Mouse (Mus musculus): ENCODE results near the gene Plpp7. TPM values are rescaled to one million over a fixed set of nuclear protein-coding genes. Genes with fewer than 3 reads are reported as not detected.

Gene Plpp7
- total RNA-seq, 2 experiments from 2014 or later = 26.1 to 30.9 TPM

- intact Hi-C loops (cut with DNase I) = no loop called here
- DNase-seq = no peak
These were observed 59.7 kb downstream of the Plpp7 start for GRCm38 (mm10) chr2:32154998-32155541.

- intact Hi-C loops (cut with DNase I) = no loop called here
- no peak for DNase-seq
These were observed 60.3 kb downstream of the Plpp7 start for GRCm38 (mm10) chr2:32155614-32156013.

GRCm38 (mm10) chr2:32156645-32157044 lies 61.3 kb downstream of the Plpp7 start:
- no peak for DNase-seq
- intact Hi-C loops (cut with DNase I) = no loop called here

GRCm38 (mm10) chr2:32157328-32157727 lies 62.0 kb downstream of the Plpp7 start:
- intact Hi-C loops (cut with DNase I) = no loop called here
- DNase-seq = no peak

GRCm38 (mm10) chr2:32158616-32159239 lies 63.4 kb downstream of the Plpp7 start:
- intact Hi-C loops (cut with DNase I) = no loop called here

More at GRCm38 (mm10) chr2:32158616-32159239, 63.4 kb downstream of the Plpp7 start:
- DNase-seq = no peak

Small RNAs within 50 kb of the gene (microRNA-seq; reads per million reads assigned to microRNA genes)
- gene Mir7674 = 1.3 to 2.9 reads per million in 2 experiments

Other genes starting within 250 kb of the Plpp7 start
- gene Fibcd1, start 249.5 kb upstream of the Plpp7 start, total RNA-seq (2021) = under 1 TPM in 1 of 2 experiments, not detected in 1; 0.05 TPM
- gene Lamc3, start 208.2 kb upstream of the Plpp7 start, total RNA-seq (2021) = 1 to 10 TPM in 1 of 2 experiments, under 1 TPM in 1; 0.85 to 1.3 TPM
- 1 to 10 TPM; 3.8 to 5.3 TPM for gene Aif1l, start 145.4 kb upstream of the Plpp7 start, total RNA-seq (2021)
- gene Nup214, start 121.1 kb upstream of the Plpp7 start, total RNA-seq (2021) = 10 to 100 TPM; 37.0 to 38.1 TPM
- gene Fam78a, start 10.7 kb upstream of the Plpp7 start, total RNA-seq (2021) = 10 to 100 TPM; 22.8 to 23.9 TPM
- 100 to 1,000 TPM in 1 of 2 experiments, 10 to 100 TPM in 1; 92.9 to 101 TPM for gene Prrc2b, start 55.6 kb downstream of the Plpp7 start, total RNA-seq (2021)
- 10 to 100 TPM; 11.7 to 13.4 TPM for gene Pomt1, start 141.1 kb downstream of the Plpp7 start, total RNA-seq (2021)
- gene Uck1, start 164.6 kb downstream of the Plpp7 start, total RNA-seq (2021) = 10 to 100 TPM; 26.1 to 26.7 TPM
- 10 to 100 TPM; 67.9 to 70.5 TPM for gene Golga2, start 191.9 kb downstream of the Plpp7 start, total RNA-seq (2021)
- 100 to 1,000 TPM; 153 to 156 TPM for gene Swi5, start 192.5 kb downstream of the Plpp7 start, total RNA-seq (2021)